Mouse (Mus musculus) c-Kit-positive CD71-positive TER-119-negative erythroid progenitor cells, embryonic 14.5 days (primary cell): ENCODE measurements at regions not wholly inside any gene's neighbourhood (a gene's known extent, or its start where the extent isn't known, plus 50 kb on each side); places are given as distances from the start of the nearest gene placed in this dataset.
A peak's percentile ranks its signal among the peaks of the same experiment; 100 is the strongest.

Source experiments
- DNase-seq: peaks from one replicate; pipeline ENCODE4 v3.0.0-alpha.2; 2013; ENCODE audit warnings: low read depth

DNA sequence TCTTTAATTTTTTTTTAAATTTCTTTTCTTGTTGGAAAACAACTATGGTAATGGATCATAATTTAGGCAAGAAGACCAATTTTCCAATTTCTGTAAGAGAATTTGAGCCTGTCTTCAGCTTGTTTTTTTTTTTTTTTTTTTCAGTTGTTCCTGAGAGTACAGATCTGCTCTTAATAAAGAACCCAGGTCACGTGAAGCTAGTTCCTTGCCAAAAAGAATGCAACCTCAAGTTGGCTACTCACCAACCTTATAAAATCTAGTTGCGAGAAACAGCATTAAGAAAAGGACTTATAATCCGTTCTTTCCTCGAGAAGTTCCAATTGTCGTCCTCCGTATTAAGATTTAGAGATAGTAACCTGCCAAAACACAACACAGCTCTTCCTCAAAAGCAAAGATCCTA, 58.3 kb upstream of the Intu start:
- no peak for DNase-seq

- DNase-seq: peak; percentile 35
Observed at GRCm38 (mm10) chr3:40480258-40480951, 50.7 kb upstream of the Intu start.
